Mouse (Mus musculus) thymus, postnatal 0 days (tissue): ENCODE results near the gene Srsf5. TPM values are rescaled to one million over a fixed set of nuclear protein-coding genes. Genes with fewer than 3 reads are reported as not detected.
"Not testable (repeated sequence)": the region's sequence is repeated elsewhere in the genome, so short reads cannot be mapped to it uniquely, and the experiment has no call there.

Source experiments
- DNase-seq: peaks from one replicate; pipeline ENCODE4 v3.0.0-alpha.2; 2015; ENCODE audit warnings: low spot score
- polyA plus RNA-seq: library from polyadenylated mRNA; unstranded; fragments of >200 nt; fragmentation: Nextera tagmentation; extraction: Ambion mirVana; gene quantifications from 2 replicates; pipeline ENCODE4 v1.2.1, GENCODE M21; 2015

The Srsf5 gene
- polyA plus RNA-seq, 1 experiment from 2014 or later: 655 TPM

DNA sequence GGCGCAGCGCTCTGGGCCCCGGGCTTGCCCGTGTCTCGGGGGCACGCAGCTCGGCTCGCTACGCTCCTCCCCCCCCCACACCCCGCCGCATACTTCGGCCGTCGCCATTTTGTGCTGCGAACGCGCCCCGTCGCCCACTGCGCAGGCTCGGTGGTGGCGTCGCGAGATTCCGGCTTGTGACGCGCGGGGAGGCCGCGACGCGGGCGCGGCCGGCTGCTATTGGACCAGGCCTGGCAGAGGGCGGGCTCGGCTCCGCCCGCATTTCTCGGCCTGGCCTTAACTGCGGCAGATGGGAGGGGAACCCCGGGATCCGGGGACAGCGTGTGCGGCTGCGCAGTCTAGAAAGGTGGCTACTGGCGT lies 672 bp downstream of the Srsf5 start:
- DNase-seq: peak; percentile 98

DNA sequence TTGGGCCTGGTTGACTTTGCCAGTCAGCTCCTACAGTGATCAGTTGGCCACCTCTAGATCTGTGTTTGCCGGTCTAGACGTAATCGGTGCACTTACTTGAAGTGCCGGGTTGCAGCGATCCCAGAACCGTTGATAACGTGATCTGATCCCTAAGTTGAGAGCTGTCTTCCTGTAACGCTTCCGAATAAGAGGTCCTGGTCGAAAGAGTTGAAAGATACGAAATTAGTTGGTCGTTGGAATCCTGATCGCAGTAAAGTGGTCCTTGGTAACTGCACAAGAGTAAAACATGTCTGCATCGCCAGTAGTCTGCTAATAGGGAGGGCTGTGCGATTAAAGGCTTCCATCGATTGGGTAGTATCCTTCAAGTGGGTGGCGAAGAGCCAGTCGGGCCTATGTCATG lies 2.9 kb downstream of the Srsf5 start:
- DNase-seq: no peak

DNA sequence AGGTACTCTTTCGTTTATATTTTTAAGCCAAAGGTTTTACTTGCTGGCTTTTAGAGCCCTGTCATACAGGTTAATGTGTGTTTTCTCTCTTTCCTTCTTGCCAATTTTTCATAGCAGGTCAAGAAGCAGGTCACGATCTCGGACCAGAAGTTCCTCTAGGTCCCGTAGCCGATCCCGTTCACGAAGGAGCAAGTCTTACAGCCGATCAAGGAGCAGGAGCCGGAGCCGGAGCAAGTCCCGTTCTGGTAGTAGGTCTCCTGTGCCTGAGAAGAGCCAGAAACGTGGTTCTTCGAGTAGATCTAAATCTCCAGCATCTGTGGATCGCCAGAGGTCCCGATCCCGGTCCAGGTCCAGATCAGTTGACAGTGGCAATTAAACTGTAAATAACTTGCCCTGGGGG lies 4.3 kb downstream of the Srsf5 start:
- not testable (repeated sequence) for DNase-seq

DNA sequence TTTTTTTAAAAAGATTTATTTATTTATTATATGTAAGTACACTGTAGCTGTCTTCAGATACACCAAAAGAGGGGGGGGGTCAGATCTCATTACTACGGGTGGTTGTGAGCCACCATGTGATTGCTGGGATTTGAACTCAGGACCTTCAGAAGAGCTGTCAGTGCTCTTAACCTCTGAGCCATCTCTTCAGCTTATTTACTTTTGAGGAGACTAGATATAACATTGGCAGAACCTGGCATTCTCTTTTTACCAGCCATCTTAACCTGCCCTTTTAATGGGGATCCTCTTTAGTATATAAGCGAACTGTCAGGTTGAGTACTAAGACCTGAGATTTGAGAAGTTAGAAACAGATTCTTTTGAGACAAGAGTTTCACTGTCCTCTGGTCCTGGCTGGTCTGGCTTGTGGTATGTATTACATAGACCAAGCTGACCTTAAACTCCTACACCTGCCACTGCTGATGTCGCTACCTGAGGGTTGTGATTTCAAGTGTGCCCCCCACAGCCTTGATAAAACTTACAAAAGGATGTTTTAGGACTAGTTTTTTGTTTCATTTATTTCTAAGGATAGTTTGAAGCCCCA lies 6.4 kb downstream of the Srsf5 start:
- no peak for DNase-seq

DNA sequence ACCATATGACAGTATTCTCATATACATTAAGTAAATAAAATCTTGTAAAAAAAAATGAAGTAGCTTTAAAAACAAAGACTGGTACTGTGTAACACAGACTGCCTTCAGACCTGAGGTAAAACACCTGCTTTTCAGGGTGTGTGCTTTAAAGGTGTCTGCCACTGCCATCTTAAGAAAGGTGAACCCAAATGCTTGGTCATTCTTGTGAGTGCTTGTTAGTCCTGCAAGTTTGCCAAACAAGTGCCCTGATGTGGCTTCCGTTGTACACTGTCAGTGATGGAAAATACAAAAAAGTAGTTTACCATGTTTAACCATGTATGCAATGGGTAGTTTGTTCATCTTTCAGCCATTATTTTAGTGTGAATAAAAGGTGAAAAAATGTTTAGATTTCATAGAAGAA lies 7.2 kb downstream of the Srsf5 start:
- no peak for DNase-seq

DNA sequence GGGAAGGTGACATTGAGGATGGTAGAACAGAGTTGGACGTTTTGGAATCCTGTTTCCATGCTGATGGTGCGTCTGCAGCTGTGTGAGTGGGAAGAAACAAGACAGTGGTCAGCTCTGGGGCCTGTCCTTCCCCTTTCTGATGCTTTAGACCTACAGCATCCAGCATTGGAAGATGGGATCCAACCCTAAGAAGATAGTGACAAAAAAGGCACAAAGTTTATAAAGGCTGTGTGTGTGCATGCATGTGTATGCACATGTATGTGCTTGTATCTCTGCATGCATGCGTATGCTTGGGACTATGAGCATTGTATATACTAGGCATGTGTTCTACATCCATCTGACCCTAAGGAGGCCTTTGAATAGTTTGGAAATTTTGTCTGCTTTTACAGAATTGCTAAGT lies 10.7 kb downstream of the Srsf5 start:
- DNase-seq: no peak

DNA sequence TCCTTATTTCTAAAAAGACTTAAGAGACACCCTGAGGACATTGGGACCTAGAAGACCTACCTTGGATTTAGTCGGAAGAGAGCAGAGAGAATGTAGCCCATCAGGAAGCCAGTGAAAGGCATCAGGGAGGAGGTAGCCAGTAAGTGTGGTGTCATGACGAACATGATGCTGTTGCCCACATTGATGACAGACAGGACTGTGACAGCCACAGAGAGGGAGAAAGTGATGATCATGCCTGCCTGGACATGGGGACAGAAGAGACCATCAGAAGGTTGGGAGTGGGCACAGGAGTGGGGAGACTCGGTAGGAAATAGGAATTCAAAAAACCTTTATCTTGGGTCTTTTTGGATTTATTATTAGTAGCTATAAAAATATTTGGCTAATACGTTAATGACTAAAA lies 12.7 kb downstream of the Srsf5 start:
- no peak for DNase-seq

DNA sequence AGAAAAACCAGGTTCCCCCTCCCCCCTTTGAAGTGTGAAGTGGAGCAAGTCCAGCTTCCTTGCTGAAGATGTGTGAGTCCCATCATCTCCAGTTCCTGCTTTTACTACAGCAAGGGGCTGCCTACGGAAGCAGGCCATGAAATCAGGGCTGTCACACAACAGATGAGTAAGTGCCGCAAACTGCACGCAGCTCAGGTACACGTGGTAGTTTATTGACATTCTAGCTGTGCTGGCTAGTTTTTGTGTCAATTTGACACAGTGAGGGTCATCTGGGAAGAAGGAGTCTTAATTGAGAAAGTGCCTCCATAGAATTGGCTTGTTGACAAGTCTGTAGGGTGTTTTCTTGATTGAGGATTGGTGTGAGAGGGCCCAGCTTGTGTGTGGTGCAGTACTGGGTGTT lies 17.3 kb downstream of the Srsf5 start:
- no peak for DNase-seq

DNA sequence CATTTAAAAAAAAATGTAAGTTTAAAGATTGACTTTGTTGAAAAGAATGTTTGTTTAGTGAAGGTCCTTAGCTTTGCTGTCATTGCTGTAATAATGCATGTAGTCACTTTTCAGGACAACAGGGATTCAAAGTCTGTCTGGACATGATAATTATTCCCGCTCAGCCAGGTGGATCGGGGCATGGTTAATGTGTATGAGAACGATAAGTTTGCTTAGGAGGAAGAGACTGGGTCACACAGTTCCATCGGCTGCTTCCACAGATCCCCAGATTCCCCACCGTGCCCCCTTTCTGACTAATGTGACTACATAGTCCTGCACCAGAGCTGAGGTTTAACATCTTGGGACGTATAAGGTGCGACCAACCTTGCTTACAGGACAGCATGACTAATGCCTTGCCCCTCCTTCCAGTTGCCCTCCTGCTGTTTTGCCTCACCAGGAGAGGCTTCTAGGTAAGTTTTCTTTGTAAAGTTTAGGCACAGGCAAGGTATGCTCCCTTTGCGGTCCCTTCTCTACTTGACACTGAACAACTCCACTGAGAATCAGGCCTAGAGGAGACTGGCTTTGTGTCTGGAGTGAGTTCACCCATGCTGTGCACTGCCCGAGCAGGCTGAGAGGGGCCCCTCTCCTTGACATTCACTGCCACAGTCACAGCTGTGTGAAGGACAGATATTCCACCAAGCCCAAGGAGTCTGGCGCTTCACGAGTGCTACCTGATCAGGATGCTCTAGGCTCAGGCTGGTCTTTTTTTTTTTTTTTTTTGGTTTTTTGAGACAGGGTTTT lies 20.9 kb downstream of the Srsf5 start:
- DNase-seq: no peak

DNA sequence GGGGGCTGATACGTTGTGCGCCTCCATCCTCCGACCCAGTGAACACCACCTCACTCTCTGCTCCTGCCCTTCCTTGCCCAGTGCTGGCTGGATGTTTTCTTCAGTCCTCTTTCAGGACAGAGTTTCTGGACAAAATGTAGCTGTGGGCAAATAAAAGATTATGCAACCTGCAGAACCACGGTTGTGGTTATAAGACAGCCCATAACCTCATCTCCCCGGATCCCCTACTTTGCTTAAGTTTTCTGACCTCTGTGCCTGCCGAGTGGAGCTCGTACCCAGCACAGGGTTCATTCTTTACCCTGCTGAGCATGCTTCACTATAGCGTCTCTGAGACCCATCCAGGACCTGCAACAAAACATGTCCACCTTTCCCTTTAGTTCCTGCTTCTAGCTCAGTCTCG lies 22.6 kb downstream of the Srsf5 start:
- no peak for DNase-seq

DNA sequence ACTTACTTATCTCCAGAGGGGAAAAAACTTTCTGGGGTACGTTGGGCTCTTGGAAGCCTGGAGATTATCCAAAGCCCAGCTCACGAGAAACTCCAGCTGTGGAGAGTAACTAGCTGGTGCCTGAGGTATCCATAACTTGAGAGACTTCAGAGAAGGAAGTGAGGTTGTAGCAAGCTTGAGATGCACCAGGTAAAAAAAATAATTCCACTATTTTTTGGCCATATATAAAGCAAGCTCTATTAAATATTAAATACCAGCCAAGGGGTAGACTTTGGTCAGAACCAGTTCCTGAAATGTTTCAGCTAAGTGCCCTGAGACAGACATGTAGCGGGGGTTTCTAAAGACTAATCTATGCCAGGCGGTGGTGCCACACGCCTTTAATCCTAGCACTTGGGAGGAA lies 23.3 kb downstream of the Srsf5 start, which contains the start of gene Slc10a1:
TSS of gene Slc10a1 (minus strand) at position 101 of the 400 bp plus-strand sequence.
- no peak for DNase-seq

DNA sequence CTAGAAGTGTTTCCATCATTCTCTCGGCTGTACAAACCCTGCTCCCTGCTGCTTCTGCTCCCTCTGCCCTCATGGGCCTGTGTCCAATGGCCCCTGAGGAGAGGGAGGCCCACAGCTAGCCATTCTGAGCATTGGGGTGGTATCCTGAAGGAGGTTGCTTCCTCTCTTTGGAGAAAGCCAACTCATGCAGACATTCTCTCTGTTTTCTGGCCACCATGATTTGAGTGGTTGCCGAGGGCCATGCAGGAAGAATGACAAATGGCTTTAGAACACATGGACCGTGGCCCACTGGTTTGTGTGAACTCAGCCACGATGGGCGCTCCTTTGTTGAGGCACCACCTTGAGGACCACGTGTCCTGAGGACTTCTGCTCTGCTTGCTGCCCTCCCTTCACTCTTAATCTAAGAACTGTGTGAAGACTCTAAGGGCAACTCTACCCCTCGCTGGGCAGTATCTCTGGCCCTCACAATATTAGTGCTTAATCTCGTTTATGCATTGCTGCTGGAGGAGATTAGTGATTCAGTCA lies 24.9 kb downstream of the Srsf5 start:
- DNase-seq: no peak

DNA sequence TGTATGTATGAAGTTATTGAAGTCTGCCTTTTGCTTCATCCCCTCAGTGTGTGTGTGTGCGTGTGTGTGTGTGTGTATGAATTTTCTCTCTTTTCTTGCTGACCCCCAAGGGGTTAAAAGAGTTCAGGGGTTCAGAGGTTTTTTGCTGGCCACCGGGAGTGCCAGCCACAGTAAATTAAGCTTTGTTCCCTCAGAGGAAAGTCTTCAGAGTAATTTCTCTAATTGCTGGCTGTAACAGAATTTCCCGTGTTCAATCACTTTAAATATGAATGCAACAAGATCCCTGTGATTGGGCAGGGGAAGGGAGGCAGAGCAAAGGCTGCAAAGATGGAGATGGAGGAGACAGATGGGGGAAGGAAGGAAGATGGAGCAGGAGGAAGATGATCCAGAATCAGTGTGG lies 26.5 kb downstream of the Srsf5 start:
- DNase-seq: no peak

DNA sequence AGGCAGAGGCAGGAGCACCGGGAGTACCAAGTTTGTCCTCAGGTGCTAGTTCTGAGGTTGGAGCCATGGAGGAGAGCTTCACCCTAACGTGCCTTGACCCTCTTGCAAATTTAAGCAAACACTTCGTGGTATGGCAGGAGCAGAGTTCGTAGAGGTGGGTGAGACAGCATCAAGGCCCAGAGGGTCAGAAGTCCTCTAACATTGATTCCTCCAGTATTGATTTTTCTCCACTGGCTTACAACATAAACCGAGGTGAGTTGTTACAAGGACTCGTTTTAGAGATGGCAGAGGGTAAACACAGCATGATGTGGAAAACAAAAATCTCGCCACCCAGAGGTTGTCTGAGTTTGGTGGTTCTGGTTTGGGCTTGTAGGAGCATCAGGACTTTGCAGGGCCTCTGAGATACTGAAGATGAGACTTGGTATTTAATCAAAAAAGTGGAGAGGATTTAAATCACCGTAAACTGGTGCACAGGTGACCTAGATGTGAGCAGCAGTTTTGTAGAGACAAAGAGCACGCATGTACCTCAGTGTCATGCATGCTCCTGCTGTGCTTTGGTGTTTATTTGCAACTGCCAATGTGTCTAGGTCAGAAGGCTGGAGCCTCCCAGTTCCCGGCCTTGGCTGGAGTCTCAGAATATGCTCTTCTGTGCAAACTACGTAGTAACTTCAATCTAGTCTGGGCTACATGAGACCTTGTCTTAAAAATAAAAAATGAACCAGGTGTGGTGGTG lies 30.8 kb downstream of the Srsf5 start:
- DNase-seq: no peak

DNA sequence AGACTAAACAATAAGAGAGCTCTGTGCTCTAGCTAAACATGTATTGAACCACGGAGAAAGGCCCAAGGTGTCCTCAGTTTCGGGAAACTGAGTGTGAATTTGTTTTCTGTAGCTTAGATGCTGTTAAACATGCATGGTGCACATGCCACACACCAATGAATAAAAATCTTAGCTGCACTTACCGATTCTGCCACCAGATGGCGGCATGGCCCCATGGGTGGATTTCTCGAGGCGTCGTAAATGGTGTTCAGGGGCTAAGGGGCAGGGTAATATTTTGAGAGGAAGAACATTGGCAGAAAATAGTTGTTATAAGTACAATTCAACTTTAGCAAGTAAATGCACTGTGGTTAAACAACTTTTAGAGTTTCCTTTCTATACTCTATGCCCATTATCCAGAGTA lies 37.0 kb downstream of the Srsf5 start:
- peak; percentile 76 for DNase-seq

DNA sequence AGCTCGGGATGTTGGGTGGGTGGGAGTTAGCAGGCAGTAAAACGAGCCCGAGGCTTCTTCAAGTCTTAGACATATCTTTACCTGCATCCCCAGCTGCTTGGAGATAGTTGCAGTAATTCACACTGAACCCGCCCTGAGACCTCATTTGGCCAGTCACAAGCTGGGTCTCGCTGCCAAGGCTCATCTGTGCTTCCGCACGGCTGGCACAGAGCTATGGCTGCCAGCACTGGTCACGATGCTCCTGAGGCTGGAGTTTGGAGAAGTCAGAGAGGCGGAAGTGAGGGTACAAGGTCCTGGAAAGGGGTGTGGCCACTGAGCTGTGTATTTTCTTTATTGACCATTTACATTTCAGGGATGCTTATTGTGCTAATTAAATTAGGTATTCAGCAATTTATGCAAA lies 38.4 kb downstream of the Srsf5 start:
- DNase-seq: no peak

DNA sequence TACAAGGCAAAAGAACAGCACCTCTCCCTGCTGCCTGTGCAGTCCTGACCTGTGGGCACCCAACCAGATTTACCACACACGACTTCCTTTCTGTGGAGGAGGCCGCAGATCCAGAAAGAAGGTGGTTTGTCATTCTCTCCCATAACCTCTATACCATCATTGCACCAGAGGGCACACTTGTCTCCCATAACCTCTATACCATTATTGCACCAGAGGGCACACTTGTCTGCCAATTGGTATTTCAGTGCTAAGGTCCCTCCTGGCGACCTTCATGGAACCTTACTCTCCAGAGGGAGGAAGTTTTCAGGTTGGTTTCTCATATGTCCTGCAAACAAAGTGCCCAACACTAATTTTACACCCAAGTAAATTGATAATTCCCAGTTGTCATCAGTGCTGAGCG lies 41.3 kb downstream of the Srsf5 start:
- DNase-seq: no peak

DNA sequence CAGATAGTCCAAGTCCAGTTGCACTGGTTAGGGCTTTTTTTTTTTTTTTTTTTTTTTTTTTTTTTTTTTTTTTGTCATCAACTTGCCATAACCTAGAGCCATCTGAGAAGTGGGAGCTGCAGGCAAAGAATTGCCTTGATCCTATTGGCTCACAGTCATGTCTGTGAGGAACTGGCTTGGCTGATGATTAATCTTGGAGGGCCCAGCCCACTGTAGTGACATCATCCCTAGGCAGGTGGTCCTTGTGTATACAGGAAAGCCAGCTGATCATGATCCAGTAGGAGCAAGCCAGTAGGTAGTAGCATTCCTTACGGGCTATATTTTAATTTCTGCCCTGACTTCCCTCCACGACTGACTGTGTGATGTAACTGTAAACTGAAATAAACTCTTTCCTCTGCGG lies 43.0 kb downstream of the Srsf5 start:
- no peak for DNase-seq

DNA sequence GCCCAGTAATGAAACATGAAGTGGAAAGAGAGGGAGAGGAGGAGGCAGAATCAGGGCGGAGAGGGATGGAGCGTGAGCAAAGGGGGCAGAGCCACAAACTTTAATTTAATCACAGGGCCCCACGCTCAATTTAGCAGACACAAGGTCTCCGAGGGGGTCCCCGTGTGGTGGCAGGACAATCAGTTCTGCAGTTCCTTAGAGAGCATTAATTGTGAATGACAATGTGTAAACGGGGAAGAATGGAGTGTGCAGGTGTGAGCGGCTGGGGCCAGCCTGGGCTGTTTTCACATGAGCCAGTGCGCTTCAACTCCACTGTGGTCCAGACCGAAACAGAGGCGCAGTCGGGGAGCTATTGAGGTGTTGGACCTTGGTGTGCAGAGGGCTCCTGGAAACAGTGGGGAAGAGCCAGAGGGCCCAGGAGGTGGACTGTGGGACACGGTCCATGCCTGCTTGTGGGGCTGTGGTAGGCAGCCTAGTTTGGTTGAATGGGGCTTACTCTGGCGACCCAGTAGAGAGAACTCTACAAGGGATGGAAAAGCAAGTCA lies 45.7 kb downstream of the Srsf5 start:
- no peak for DNase-seq

DNA sequence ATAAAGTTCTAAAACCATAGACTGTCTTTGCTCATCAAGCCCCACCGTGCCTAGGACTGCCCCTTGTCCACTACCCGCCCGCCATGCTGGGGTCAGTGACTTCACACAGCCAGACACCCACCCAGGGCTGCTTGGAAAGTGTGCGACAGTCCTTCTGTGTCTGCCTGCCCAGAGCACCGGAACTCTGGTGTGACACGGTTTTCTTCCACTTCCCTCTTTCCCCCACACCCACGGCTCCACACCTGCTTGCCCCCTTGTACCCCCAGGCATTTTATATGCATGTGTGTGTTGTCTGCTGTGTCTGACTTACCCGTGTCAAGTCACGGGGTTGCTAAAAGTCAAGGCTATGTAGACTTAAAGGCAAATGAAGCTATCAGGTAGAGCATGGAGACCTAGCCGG lies 46.5 kb downstream of the Srsf5 start:
- DNase-seq: peak; percentile 28

DNA sequence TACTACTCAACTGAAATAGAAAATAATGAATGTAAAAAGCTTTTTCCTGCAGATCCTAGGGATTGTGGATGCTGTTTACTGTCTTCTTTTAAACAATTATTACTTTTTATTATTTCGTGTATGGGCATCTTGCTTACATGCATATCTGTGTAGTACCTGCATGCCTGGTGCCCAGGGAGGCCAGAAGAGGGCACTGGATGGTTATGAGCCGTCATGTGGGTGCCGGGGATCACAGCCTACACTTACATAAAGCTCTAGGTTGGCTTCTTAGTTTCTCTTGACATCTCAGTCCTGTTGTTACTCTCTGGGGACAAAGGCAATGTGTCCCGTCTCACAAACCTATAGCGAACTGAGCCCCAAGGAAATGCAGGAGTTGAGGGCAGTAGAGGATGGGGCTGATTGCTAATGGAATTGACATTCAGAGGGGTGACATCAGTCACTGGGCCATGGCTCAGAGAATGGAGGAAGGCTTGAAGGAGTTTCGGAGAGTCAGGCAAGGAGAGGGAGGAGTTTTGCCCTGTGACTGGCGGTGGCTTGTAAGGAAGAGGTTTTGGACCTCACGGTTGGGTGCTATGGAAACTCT lies 47.3 kb downstream of the Srsf5 start:
- no peak for DNase-seq

DNA sequence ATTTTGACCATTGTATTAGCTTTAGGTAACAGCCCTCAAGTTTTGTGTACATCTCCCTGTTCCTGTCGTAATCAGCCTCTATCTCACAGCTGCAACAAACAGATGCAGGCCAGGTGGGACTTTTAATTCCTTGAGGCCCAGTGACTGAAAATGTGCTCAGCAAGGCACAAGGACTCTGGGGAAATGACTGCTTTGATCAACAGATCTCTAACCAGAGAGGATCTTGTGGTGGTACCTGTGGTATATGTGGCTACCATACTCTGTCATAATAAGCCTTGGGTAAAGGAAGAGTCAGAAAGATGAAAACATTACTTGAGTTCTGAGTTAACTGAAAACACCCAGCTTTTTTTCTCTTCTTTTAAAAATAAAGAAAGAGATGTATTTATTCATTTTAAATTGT lies 48.5 kb downstream of the Srsf5 start:
- DNase-seq: peak; percentile 75
